Mouse (Mus musculus) testis, adult 2 months (tissue): Measurements from ENCODE around the gene Ice1. TPM values are rescaled to one million over a fixed set of nuclear protein-coding genes. Genes with fewer than 3 reads are reported as not detected.
A peak's percentile ranks its signal among the peaks of the same experiment; 100 is the strongest.

ENCODE experiments used
- H3K27ac ChIP-seq: fragments of 200-500 bp; 2 replicates; pipeline ENCODE4 v1.5.1; 2012; ENCODE audit warnings: low read depth, low read length; ENCODE audit not compliant: control insufficient read depth, insufficient read depth
- H3K27me3 ChIP-seq: fragments of 200-500 bp; 2 replicates; pipeline ENCODE4 v1.6.1; 2012; ENCODE audit warnings: mild to moderate bottlenecking, low read length, moderate library complexity; ENCODE audit not compliant: control insufficient read depth, insufficient read depth
- H3K36me3 ChIP-seq: fragments of 200-500 bp; 2 replicates; pipeline ENCODE4 v1.6.1; 2012; ENCODE audit warnings: mild to moderate bottlenecking, low read length; ENCODE audit not compliant: control insufficient read depth, insufficient read depth
- H3K4me1 ChIP-seq: fragments of 200-500 bp; 2 replicates; pipeline ENCODE4 v1.6.1; 2012; ENCODE audit warnings: low read length; ENCODE audit not compliant: control insufficient read depth, insufficient read depth
- H3K4me3 ChIP-seq: fragments of 200-500 bp; 2 replicates; pipeline ENCODE4 v1.5.1; 2012; ENCODE audit warnings: low read depth, mild to moderate bottlenecking, low read length, moderate library complexity, mixed read lengths; ENCODE audit not compliant: control insufficient read depth
- CTCF ChIP-seq: fragments of 200-500 bp; IDR thresholded peaks from 2 replicates; pipeline ENCODE4 v1.5.1; 2012; ENCODE audit warnings: low read depth, mild to moderate bottlenecking, inconsistent platforms, low read length, moderate library complexity; ENCODE audit not compliant: control insufficient read depth, insufficient read depth, insufficient replicate concordance
- POLR2A ChIP-seq: fragments of 200-500 bp; IDR thresholded peaks from 2 replicates; pipeline ENCODE4 v1.6.1; 2012; ENCODE audit warnings: low read depth, mild to moderate bottlenecking, inconsistent platforms, low read length, moderate library complexity; ENCODE audit not compliant: control insufficient read depth
- polyA plus RNA-seq: library from polyadenylated mRNA; depleted of rRNA; stranded (reverse); fragments of >200 nt; gene quantifications from 2 replicates; pipeline ENCODE4 v1.2.3, GENCODE M21; 2012; rRNA removed

The Ice1 gene
- 16.3 and 22.2 TPM in 2 replicates for polyA plus RNA-seq

DNA sequence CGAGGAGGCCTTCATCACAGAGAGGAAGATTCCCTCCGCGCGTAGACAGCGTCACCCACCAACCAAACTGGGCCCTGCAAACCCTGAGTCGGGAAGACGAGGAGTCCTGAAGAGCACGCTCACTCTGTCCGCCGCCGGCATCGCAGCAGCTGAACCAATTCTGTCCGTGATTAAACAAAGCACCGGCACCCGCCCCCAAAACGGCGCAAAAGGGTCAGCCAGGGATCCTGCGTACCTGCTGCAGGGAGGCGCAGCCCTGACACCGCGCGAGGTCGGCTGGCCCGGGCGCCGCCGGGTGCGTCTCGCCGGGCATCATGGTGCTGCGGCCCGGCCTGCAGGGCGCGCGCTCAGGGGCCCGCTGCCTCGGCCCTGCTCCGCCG is at the start of gene Ice1:
Gene Ice1 (minus strand): TSS at position 353 of the 380 bp plus-strand sequence.
- Histone ChIP-seq H3K4me3 (peak within 1 kb of the TSS; percentile 92), H3K36me3 (no peaks in the 10 kb centered on the region), H3K4me1 (peaks cover 7% of the 10 kb centered on the region), H3K27ac (peak within 1 kb of the TSS; percentile 85), H3K27me3 (no peaks in the 10 kb centered on the region)
- TF ChIP-seq CTCF (no peak), POLR2A (no peak)

DNA sequence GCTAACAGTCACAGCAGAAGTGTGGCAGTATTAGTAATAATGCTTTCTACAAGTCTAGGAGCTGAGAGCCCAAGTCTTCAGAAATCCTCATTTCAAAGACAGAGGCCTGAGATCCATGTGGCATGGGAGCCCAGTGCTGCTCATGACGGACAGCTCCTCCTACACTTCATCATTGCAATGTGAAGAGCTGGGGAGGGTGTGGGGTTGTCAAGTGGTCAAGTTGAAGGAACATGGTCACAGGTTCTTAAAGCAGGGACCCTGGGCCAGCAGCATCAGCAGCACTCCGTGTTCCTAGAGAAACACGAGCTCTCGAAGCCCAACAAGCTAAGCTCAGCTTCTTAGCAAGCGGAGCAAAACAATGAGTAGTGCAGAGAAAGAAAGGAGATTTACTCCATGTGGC is 48.4 kb upstream of the Ice1 start:
- Histone ChIP-seq H3K36me3 (no peaks in the 10 kb centered on the region), H3K27ac (no peak overlapping the region), H3K4me1 (no peaks in the 10 kb centered on the region; the same call in 1 of the 2 replicates), H3K4me3 (no peak overlapping the region), H3K27me3 (no peaks in the 10 kb centered on the region)
- no peak for TF ChIP-seq CTCF
- no peak for TF ChIP-seq POLR2A

DNA sequence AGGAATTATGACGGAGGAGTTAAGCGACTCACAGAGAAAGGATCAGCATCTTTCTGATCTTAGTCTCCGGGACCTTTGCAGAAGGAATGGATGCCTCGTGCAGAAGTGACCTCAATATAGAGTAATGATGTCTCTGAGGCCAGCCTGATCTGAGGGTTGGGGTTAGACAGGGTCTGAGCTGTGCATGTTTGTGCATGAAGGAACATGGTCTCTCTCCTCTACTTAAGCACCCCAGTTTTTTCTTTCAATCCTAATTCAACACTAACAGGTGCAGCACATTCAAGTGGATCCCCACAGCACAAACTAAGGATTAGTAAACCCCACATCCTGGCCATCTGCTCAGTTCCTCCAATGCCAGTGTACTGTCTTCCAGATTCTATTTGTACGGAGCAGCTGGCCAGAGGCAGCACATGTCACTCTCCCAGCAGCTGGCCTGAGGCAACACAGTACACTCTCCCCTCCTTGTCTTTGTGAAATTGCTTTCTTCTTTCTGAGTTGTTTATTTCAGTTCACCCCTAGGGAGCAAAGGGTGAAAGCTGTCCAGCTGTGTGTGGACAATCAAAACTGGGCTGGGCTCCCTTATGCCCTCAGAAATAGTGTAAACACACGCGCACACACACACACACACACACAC is 47.7 kb upstream of the Ice1 start:
- Histone ChIP-seq H3K4me1 (no peaks in the 10 kb centered on the region; the same call in 1 of the 2 replicates), H3K4me3 (no peak overlapping the region), H3K27me3 (no peaks in the 10 kb centered on the region), H3K36me3 (no peaks in the 10 kb centered on the region), H3K27ac (no peak overlapping the region)
- no peak for TF ChIP-seq POLR2A
- no peak for TF ChIP-seq CTCF

DNA sequence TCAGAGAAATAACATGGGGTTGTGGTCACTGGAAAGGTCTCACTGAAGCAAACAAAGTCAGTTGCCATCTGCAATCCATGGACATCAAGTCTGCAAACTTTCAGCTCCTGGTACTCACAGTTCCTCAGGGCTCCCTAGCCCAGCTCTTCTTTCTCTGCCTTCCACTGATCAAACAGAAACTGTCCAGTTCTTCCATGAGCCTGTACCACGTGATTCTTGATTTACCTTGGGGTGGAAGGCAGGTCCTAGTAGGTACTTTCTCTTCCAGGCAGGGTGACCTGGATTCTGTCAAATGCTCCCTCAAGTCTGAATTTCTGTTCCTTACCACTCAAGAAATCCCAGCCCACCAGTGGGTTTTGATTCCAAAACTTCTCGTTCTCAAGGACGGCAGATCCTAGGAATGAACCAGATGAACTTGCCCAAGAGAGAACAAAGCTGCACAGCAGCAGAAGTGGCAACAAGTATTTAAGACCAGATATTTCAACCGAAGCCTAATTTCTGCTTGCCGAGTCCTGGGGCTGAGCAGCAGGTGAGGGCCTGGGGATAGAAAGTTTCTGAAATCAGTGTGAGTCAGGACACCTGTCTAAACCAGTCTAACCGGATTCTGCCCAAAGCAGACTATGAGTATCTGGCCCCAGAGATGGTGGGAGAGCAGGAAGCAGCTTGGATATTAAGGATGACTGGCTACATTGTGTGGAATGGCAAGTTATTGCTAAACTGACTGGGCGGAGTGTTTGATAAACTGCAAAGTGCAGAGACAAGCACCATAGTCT is 44.2 kb upstream of the Ice1 start:
- Histone ChIP-seq H3K4me3 (no peak overlapping the region), H3K4me1 (no peaks in the 10 kb centered on the region; the same call in 1 of the 2 replicates), H3K27me3 (no peaks in the 10 kb centered on the region), H3K36me3 (no peaks in the 10 kb centered on the region), H3K27ac (peak overlapping the region; percentile 45)
- TF ChIP-seq POLR2A (no peak), CTCF (no peak)

DNA sequence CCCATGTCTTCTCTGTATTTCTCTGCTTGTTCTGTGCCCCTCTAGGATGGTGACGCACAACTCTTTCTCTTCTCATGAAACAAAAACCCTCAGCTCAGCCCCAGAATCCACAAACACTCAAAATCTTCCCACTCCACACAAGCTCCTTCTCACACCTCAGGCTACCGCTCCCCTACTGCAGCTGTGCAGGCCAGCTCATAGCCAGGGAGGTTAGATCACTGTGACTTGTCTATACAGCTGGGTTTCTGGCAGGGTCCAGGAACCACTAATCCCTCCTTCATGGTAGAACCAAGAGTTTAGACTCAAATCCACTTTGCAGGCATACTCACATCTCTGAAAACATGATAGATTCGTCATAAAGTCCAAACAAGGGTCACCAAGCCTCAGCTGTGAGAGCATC is 42.9 kb upstream of the Ice1 start:
- Histone ChIP-seq H3K36me3 (no peaks in the 10 kb centered on the region), H3K27ac (no peak overlapping the region), H3K27me3 (no peaks in the 10 kb centered on the region), H3K4me3 (no peak overlapping the region), H3K4me1 (no peaks in the 10 kb centered on the region; the same call in 1 of the 2 replicates)
- no peak for TF ChIP-seq CTCF
- no peak for TF ChIP-seq POLR2A

DNA sequence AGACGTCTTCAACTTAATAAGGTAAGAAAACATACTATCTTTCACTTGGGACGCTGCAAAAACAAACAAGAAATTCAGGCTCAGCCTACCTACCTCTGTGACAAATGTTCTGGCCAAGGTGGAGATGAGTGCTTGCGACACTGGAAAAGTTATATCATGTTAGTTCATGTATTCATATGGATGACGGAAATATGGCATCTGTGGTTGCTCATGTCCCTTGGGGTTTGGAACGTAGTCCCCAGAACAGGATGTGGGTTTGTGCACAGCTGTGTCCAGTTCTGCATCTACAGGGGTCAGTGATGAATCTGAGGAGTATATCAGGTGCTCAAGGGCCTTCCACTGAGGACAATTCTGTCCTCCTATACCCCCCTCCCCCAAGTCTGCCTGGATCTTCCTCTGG is 40.3 kb upstream of the Ice1 start:
- no peak for TF ChIP-seq CTCF
- TF ChIP-seq POLR2A, result no peak
- no peak overlapping the region for H3K27ac ChIP-seq
- no peaks in the 10 kb centered on the region; the same call in 1 of the 2 replicates for H3K4me1 ChIP-seq
- no peak overlapping the region for H3K4me3 ChIP-seq
- H3K27me3 ChIP-seq, result no peaks in the 10 kb centered on the region
- no peaks in the 10 kb centered on the region for H3K36me3 ChIP-seq
